Mouse (Mus musculus) brain, embryonic 18.5 days (tissue): ENCODE measurements at regions not wholly inside any gene's neighbourhood (a gene's known extent, or its start where the extent isn't known, plus 50 kb on each side); places are given as distances from the start of the nearest gene placed in this dataset.

ENCODE experiments used
- DNase-seq: peaks from one replicate; pipeline ENCODE4 v3.0.0-alpha.2; 2012; ENCODE audit warnings: low read depth, low spot score

DNA sequence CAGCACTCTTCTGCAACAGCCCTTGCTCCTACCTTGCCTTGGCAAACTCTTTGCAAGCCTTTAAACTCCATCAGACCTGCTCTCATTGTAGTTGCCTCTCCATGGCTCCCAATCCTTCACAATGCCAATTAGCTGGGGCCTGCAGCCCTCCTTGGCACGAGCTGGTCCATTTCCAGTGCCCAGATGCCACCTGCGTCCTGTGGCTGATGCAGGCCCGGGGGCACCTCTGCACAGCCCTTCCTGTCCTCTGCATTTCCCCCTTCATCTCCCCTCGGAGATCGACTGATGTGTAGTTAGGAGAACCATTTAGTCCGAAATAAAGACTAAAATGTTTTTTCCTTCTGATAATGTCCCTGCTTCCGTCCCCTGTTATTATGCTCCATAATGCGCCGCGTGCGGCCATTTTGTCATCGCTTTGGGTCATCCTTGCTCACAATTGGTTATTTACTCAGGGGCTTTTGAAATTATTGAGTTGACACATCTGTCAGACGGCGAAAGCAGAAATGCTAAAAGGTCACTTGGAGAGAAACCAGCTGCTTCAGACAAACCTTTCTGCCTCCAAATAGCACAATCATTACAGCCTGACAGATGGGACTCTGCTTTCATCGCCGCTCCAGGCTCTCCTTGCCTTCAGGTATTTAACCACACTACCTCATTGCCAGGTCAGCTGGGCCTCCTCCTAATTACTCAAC is 250.0 kb upstream of the Fam92a start:
- DNase-seq = no peak

DNA sequence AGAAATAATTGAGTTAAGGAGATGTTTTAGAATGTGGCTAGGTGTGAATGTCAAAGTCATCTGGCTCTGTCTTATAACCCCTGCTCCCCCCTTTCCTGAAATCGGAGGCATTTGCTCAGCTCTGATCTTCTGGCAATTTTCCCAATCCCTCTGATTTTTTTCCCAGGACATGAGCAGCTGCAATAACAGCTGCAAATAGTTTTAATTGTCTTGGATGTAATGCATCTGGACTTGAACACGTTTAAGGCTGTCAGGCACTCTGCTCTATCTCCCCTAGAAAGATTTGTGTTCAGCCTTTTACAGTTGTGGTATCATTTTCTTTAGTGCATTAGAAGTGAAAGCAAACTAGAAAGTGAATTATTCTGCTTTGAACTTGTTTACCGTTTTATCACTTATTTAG is 246.3 kb upstream of the Fam92a start:
- DNase-seq = no peak

DNA sequence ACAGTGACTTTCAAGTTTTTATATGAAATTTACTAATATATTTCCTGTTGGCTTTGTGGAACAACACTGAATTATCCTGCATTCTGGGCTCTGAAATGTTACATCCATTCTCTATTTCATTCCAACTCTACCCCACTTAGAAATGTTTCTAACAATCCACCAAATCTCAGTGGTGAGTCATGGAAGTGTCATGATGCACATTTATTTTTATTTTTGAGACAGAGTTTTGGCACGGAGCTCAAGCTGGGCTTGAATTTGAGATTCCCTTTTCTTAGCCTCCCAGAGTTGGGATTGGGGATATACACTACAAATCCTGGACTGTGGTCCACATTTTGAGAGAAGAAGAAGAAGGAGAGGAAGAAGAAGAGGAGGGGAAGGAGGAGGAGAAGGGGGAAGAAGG is 223.5 kb upstream of the Fam92a start:
- DNase-seq = no peak

DNA sequence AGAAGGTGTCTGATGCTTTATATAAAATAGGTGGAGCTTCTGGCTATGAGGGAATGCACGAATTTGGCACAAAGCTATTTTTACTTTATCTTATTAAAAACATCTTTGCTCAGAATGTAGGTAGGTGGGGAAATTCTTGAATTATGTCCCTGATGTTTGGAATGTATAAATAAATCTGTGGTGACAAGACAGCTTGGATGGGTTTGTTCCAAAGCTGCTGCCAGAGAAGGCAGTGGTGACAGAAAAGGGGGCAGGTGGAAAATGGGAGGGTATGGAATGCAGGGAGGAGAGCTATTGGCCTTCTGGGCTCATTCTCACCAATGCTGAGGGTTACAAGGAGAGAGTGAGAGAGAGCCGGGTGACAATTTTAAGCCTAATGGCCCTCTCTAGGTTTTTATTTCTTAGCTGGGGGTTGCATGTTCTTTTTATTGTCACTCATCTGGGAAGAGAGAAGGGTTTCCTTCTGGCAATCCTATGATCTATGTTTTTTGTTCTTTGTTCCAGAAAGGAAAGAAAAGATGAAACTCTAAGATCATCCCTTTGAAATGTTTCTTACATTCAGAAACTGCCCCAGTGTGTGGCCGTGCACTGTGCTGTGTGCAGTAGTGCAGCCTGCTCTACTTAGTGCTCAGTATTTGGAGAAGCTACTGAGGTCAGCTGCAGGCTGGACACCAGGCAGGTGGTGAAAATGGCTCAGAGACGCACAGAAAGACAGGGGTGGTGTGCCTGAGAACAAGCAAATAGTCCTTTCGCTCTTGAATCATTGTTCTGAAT is 205.2 kb upstream of the Fam92a start:
- no peak for DNase-seq

DNA sequence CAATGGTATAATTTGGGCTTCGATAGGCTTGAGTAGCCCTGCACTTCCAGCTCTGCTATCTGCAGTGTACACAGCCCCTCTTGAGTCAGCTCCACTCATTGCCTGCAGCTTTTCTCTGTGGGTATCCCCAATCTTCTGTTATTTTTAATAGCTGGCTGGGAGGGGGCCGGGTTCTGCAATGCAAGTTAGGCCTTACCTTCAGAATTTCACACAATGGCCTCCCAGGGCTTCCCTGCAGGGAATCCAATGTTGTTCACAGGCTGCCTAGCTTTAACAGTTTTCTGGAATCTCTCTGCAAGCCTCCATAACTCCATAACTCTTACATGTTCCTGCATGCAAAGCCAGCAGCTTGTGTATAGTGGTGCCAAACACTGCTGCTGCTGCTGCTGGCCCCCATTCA is 197.7 kb upstream of the Fam92a start:
- no peak for DNase-seq

DNA sequence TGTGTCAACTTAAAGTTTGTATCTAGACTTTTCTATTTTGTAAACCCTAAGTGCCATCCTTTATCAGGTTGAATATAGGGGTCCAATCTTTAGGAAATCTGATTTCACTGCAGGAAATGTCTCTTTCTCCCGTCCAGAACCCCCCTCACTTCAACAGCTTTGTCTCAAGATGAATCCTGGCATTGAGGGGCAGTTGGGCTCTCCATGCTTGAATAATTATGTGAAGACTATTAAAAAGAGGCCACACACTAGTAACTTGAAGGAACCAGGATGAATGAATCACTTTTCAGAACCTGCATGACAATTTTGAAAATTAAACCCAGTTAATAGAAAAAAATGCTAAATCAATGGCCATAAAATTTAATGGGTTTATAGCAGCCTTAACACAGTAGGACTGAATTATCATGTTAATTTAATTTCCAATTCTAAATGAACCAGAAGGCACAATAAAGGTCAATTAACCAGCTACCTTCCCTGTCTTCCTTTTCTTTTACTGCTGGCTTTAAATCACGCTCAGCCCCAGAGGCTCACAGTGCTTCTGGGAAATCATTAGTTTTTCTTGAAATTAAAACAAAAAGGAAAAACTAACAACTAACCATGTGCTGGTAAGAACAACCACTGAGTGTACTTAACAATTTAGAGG is 185.3 kb upstream of the Fam92a start:
- DNase-seq = no peak

DNA sequence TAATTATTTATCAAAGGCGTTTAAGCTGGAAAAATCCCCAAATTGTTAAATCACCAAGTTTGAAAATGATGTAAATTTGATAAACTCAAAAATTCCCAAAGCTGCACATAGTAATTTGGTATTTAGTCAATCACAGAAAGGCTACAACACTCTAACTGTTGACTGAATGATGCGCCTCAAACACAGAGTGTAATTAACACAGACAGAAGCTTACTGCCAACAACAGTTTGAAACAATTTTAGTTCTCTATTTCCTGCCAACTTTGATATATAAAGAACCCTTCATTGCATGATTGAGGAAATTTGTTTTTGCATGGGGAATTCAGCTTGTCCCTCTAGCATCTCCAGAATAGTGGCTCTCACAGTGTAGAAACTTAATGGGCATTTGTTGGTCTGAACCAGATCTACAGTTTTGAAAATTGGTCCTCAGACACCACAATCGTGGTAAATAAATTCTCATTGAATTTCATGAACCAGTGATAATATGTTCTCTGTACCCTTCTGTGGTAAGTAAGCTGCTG is 181.6 kb upstream of the Fam92a start:
- DNase-seq = no peak

DNA sequence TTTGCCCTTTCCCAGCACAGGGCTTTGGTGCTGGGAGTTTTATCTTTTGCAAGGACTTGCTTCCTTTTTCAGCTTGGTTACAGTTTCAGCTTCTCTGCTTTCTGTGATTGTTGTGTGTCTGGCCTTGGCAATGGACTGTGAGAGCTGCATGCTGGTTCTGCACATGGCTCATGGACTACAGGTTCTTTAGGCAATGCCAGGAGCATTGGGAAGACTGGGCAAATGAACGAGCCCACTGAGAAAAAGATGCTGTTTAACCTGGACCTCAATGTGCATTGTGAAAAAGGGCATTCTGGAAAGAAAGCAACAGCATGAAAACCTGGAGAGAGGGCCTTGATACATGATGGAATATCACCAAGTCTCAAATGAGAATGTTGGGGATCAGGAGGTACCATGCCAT is 167.4 kb upstream of the Fam92a start:
- no peak for DNase-seq

DNA sequence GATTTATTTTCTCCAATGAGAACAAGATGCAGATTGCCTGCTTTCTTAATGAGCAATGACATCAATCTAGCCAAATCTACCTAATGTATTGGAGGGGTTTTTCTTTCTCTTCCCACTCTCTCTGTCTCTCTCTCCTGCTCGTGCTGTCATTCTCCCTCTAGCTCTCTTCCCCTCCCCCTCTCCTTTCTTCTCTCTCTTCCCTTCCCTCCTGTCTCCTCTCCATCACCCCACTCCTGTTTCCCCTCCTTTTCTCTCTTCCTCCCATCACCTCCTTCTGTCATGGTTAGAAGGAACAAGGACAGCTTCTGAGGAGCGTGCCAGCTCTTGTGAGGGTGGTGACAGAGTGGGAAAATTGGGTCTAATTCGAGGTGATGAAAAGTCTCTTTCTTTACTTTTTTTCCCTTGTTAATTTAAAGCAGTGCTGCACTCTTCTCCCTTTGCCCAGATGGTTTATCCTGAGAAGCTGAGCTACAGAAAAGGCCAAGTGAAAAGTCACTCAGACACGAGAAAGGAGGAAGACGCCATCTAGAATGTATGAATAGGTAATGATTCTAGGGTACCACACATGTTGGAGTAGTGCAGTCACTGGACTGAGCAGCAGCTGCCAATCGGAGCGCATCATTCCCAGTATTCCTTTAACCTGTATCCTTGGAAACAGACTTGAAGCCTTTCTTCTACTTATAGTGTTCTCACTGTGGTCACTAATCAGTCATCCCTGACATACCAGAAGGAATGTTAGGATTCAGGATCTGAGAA is 163.2 kb upstream of the Fam92a start:
- no peak for DNase-seq

DNA sequence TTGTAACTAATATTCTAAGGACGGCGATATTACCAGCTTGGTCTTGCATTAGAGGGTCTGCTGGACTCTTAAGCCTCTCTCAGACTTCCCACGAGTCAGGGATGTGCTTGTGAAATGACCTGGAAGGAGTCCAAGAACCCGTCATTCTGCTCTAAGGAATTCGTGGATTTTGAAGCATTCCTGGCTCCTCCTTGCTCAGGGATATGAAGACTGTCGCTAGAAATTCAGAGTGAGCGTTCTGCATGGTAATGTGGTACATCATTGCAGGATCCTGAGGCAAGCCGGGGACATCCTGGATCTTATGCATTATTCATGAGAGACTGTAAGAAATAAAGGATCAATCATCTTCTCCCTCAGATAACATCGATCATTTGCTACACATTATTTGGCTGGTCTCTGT is 162.6 kb upstream of the Fam92a start:
- DNase-seq = no peak

DNA sequence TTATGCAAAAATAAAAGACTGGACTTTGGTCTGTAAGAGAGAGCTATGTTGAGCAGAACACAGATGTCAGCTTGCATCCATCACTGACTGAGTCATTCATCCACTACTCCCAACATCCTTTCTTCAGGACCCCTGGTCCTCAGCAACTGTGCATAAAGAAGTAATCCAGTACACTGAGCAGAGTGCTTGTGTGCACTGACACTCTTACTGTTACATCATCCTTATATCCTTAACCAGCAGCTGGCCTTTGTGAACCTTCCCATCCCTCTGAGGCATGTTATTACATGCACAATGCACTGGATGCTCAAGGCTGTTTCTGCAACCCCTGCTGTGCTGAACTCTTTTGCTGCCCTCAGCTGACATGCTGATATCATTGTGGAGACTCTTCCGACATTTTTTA is 144.2 kb upstream of the Fam92a start:
- no peak for DNase-seq

DNA sequence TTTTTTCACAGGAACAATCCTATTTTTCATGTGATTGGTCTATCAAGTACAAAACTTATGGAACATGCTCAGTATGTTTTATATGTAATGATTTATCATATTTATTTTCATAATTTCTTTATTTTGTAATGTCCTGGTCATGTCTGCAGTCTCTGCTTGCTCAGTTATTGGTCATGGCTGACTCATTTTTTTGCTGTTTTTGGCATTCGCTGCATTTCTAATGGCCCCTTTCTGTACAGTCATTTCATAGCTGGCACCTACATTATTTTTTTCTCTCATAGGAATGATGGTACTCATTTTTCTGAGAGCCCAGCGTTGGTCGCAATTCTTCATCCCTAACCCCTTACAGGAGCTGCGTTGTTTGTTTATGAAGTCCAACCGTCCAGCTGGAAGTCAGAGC is 136.5 kb upstream of the Fam92a start:
- DNase-seq = no peak

DNA sequence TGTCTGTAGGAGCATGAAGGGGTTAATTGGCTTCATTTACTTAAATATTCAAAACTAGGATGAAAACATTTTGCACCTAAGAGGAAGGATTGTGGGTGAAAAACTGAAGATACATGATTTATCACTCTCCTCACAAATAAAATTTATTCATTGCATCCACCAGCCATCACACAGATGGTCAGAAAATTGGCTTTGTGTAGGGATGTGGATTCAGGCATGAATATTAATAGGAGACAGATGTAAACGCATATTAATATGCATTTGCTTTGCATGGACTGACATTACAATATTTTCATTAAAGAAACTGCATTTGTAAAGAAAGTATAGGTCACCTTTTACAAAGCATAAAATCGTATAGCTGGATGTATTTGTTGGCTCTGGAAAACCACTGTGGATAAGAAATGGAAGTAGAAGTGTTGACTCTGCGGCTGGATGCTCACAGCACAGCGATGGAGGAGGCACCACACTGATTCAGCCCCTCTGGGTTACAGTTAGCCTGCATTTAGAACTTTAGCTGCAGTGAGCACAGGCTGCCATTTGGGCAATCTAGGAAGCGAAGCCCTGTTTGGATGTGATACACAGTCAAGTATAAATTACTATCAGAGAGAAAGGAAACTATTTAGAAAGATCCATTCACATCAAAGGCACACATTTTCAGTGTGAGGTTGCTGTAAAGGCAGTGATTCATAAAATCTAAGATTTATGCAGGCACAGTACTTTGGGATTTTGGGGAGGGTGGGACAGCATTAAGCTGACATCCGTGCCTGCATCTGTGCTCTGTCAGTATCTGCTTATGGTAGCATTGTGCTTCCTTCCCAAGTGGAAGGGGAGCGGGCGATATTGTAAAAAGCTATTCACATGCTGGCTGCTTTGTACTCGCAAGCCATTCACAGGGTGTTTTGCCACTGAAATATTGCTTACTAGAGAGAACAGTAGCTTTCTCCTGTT is 135.1 kb upstream of the Fam92a start:
- DNase-seq = peak; percentile 36

DNA sequence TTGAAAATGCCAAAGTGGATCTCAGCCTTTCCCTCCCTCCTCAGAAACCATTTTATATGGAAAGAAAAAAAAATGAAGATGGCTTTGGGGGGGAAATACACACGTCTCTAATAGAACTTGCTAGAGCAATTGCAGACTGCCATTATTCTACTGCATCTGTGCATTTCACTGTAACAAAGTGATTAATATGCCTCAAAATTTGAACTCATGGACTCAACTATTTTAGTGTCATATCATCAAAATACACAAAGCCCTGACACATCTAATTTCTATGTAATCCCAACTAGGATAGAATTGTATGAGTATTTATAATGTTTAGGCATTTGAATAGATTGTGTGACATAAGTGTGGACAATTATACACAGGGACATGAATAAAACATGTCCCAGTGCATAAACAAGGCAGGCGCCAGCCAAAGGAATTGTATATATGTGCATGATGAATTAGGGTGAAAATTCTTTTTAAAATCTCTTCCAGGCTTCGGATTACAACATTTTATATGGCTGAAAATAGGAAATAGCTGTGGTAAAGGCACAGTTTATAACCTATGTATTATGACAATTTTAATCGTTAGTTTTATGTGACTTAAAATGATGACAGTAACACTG is 115.4 kb upstream of the Fam92a start:
- DNase-seq = no peak

DNA sequence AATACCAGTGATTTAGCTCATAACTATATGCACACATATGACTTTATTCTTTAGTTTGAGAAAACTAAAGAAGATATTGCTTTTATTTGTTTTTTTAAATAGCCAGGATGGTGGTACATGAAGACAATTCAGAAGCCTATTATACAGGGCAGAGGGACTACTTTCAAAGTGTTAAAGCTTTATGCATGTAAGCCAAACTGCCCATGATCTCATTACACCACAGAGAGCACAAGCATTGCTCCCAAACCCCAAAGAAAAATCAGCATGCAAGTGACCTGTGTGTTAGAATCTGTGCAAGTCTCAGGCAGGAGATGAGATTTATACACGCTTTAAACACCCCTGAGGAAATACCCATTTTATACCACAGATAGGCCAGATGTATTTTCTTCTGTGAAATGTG is 114.6 kb upstream of the Fam92a start:
- DNase-seq = no peak

DNA sequence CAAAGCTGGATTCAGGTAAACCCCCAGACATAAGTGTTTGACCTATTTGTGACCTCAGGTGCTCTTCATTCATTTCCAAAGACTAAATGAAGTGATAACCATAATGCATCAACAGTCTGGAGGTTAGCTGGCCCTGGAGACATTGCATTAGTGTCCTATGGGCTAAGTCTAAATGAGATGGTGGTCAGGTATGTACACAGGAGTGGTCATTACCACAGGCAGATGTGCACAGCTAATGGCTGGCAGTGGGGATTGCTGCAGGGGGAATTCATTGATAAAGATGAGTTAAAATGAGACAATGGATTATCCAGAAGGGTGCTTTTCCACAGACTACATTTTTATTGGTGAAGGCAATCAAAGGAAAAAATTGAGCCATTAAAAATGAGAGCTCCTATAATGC is 114.2 kb upstream of the Fam92a start:
- no peak for DNase-seq

DNA sequence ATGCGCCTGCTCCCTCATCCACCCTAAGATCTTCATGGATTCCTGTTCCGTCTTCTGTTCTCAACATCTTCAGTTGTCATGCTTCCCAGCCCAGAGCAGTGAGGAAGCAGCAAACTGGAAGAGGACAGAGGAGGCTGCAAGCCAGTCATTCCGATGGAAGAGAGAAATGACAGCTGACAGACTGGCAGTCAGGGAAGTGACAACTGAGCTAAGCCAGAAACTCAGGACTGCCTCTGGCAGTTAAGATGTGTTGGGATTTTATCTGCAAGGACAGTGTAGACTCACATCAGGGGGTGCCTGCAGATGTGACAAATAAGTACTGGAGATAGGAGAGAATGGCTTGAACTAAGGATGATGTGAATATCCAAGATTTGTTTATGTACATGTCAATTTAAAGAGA is 106.1 kb upstream of the Fam92a start:
- DNase-seq = no peak

DNA sequence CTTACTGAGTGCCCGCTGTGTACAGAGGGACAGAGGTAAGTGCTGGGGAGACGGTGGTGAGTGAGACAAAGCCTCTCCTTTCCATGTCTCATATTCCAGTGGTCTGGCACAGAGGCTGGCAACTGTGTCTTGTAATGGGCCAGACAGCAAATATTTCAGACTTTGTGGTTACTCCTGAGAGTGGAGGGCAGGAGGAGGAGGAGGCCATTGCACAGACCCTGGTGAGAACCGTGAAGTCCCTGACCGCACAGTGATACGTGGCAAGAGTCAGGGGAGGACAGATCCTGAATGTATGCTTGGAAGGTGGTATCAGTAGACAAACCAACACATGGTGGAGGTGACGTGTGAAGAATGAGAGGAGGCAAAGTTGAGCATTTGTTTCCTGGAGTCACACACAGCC is 101.6 kb upstream of the Fam92a start:
- DNase-seq = no peak

DNA sequence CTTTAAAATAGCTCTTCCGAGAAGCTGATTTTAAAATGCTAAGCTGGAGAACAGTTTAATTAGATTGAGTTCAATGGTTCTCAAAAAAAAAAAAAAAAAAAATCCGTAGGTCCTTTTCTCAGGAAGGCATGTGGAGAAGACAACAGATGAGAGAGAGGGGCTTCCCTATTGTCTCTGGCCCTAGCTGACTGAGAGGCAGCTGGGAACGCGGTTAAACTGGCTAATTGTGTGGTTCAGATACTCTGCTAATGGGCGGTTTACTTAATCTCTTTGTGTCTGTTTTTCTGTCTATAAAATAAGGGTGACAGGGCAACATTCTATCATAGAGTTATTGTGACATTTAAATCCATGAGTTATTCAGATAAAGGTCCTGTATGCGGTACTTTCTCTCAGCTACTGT is 101.1 kb upstream of the Fam92a start:
- DNase-seq = no peak

DNA sequence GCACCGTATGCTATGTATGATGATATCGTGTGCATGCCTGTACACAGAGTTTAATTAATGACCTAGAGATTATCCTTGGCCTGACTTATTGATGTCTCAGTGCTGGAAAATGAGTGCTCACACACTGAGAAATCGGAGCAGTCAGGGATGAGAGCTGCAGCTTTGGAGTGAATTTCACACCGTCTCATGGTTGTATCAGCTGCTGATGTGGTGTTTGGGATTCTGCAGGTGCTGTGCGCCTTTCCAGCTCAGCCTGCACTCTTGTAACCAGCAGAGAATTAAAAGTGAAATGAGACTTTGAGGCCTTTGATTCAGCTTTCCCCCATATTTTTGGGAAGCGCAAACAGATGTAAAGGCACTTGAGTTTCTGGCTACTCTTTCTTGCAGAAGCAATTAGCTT is 100.6 kb upstream of the Fam92a start:
- no peak for DNase-seq

DNA sequence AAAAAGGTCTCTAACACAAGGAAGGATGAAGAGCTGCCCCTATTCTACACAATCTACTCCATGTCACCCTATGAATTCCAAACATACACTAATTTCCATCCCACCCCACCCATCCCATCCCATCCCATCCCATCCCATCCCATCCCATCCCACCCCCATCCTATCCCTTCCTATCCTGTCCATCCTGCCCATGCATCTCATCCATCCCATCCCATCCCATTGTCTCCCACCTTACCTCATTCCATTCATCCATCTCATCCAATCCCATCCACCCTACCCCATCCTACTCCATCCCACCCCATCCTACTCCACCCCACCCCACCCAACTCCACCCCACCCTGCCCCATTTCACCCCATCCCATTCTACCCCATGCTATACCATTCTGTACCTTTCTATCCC is 91.9 kb upstream of the Fam92a start:
- DNase-seq = no peak
